Mouse (Mus musculus) ovary, adult 10 weeks (tissue): Measurements from ENCODE around the gene Cyp4a10. TPM values are rescaled to one million over a fixed set of nuclear protein-coding genes. Genes with fewer than 3 reads are reported as not detected.

Source experiments
- polyA plus RNA-seq: library from polyadenylated mRNA; stranded (reverse); fragments of 350-450 nt; fragmentation: Illumina TruSeq; extraction: RNeasy Lipid Tissue Mini Kit (QIAGEN cat#74804); gene quantifications from one replicate; pipeline ENCODE4 v1.2.3, GENCODE M21; 2014

The Cyp4a10 gene
- 0.51 TPM for polyA plus RNA-seq

DNA sequence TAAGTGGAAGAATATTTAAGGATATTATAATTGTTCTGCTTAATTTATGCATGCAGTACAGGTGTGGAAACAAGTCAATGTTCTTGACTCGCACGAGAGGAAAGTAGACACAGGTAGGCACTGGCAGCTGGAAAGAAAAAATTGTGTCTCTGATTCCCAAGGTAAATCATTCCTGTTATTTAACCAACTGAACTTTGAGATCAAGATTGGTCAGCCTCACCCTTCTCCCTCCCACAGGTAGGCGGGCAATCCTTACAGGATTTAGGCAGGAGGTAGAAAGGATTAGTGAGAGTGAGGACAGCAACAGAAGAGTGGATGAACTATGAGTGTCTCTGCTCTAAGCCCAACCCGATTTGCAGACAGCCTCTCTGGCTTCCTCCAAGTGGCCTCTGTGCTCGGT, at the start of gene Cyp4a10:
Gene Cyp4a10 (plus strand): TSS at position 265 of the 400 bp plus-strand sequence.

DNA sequence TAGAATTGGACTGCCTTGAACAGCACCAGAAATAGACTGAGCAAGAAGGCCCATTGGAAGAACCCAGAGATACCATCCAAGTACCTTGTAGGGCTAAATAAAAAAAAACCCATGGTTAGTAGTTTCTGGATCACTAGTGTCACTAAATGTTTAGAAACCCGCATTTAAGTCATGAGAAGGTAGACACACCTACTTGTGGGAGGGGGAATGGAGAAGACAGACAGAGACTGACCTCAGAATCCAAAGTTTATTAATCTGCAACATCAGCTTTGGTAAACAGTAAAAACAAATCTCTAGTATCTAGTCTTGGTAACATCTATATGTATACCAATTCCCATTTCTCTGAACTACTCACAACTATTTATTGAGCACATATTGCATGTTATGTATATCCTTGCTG, 22.1 kb upstream of the Cyp4a10 start, which contains the start of gene Cyp4a14:
Gene Cyp4a14 (minus strand): TSS at position 142 of the 400 bp plus-strand sequence.

DNA sequence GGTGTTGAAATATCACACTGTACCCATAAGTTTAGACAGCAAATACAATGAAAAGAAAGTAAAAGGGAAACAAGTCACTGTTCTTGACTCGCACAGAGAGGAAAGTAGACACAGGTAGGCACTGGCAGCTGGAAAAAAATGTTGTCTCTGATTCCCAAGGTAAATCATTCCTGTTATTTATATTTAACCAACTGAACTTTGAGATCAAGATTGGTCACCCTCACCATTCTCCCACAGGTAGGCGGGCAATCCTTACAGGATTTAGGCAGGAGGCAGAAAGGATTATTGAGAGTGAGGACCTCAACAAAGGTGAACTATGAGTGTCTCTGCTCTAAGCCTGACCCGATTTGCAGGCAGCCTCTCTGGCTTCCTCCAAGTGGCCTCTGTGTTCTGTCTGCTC, 45.3 kb downstream of the Cyp4a10 start, which contains the start of gene Cyp4a31:
Gene Cyp4a31 (plus strand): TSS at position 249 of the 400 bp plus-strand sequence.

Other genes with a start within 250 kb of the Cyp4a10 start
- not detected for gene Cyp4a12a, start 219.2 kb upstream of the Cyp4a10 start, polyA plus RNA-seq
- not detected for gene Cyp4a12b, start 106.6 kb upstream of the Cyp4a10 start, polyA plus RNA-seq
- not detected for gene Cyp4a30b, start 65.7 kb upstream of the Cyp4a10 start, polyA plus RNA-seq
- not detected for gene Cyp4a14, start 22.1 kb upstream of the Cyp4a10 start, polyA plus RNA-seq
- not detected for gene Cyp4a31, start 45.4 kb downstream of the Cyp4a10 start, polyA plus RNA-seq
- gene Cyp4a32, start 82.7 kb downstream of the Cyp4a10 start, polyA plus RNA-seq: not detected
- 6.5 TPM for gene Cyp4b1, start 129.5 kb downstream of the Cyp4a10 start, polyA plus RNA-seq
- gene Efcab14, start 219.5 kb downstream of the Cyp4a10 start, polyA plus RNA-seq: 122 TPM